Mouse (Mus musculus): ENCODE measurements around the gene Dab1.

Gene Dab1

DNA sequence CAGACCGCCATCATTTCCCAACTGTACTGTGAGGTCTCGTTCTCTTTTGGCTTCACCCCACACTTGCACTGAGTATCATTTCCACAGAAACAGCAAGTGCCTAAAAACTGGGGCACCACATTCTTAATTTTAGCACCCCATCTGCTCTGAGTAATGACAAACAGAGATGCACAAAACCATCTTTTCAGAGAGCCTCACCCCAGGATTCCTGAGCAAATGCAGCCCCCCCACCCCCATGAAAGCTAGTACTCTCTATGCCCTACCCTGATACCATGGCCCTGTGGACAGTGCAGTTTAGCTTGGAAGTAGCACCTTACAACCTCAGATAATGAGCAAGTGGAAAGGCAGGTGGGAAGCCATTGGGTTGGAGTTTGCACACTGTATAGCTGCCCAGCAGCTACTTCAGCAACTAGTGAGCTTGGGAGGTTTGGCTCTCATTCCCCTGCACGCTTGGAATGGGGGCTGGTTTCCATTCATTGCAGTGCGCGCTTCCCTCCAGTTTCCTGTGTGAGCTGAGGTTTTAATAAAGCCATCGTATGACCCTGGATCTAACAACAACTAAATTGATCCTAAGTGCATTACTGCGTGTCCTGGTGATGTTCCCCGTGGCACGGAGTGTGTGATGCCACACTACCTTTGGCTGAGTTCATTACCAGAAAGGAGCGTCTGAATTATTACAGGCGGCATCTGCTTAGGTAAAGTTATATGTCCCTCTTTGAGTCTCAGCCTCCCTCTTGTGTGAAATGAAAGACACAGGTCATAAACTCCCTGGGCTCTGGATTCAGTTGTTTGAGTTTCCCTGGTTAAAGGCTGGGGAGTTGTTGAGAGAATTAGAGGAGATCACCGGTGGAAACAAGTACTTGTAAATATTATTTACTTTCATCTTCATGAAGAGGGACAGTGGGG lies 842.2 kb downstream of the Dab1 start:
- DNase-seq: no peak

DNA sequence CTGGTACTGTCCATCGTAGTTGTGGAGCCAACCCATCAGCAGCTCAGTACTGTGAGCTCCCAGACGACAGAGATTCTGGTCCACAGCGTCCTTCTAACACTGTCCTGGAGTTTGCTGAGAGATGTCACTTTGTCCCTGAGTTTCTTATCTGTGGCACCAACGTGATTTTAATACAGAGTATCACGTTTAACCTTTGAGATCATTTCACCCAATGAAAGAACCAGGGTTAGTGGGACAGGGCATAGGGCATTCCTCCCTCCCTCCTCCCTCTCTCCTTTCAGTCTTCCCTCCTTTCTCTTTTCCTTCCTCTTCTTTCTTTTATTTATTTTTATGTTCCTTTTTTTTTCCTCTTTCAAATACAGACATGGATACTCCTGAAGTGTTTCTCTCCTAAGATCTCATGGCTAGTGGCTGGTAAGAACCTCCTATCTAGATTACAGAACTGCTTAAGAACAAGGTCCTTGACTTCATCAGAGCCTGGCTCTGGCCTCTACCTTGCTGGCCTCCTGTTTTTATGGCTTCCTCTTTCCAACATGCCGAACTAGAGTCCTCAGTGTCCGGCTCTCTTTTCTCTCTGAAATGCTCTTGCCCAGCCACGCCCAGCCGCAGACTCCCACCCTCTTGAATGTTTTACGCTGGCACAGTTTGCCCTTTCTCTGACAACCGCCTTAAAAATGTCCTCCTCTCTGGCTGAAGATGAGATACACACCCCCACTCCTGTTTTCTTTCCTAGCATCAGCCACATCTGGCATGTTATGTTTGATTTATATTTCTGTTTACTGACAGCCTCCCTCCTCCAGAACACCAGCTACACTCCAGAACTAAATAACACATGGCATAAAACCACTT lies 844.0 kb downstream of the Dab1 start:
- DNase-seq: no peak

DNA sequence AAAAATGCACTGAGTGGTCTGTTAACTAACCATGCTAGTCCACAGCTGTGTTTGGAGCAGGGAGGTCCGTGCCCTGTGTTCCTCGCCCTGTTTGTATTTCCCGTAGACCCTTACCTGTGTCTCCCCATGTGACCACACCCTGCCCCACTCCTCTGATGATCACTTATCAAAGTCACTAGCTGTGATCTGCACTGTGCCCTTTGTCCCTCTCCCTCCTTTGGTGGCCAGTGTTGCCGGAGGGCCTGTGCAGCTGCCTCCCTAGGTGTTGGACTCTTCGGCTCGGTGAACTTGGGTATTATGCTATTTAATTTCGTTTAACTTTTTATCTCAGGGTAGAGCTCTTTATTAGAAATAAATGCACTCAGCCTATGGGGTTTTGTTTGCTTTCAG lies 844.6 kb downstream of the Dab1 start:
- DNase-seq: no peak

DNA sequence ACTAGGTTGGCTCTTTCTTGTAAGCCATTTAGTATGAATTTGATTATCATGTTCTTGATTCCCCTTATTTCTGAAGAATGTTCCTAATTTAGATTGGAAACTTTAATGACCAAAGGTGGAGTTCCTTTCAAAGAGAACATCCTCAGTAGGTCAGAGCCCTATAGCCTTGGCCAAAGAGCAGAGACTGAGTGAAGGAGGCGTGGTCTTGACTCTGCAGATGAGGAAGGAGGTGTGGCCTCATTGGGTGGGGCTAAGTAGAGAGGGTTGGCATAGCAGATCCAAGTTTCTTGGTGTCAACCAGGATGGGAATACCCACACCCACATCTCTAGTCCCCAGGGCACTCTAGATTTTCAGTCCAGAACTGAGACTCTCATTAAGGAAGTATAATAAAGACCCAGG lies 846.4 kb downstream of the Dab1 start:
- no peak for DNase-seq

DNA sequence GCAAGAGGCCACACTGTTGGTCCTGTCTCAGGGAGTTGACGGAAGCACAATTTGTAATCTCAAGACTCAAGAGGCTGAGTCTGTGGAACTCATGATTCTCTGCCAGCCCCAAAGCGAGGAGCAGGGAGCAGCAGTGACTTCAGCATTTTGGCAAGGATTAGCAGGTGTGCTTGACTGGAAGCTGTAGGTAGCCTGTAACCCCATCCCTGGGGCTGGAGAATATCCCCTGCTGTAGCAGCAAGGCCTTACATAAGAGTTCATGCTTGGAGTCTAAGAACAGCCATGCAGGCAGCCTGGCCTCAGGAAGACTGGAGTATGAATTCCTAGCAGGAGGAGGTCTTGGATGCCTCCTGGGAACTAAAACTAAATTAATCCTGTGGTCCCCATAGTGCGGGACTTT lies 849.5 kb downstream of the Dab1 start:
- DNase-seq: no peak

DNA sequence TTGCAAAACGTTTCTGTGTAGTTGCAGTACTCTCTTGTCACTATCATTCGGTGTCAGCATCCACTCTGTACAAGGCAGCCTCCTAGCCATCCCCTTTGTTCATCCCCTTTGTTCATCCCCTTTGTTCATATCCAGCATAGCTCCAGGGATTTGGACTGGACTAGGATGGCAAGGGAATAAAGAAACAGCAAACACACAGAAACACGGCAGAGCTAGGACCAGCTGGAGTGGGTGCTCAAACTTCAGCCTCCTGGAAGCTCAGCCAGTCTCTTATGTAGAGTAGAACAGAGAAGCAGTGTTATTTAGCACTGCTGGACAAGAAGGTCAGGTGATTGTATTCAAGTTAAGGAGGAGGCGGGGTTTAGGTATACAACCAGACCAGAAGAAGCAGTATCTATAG lies 853.8 kb downstream of the Dab1 start:
- DNase-seq: no peak

DNA sequence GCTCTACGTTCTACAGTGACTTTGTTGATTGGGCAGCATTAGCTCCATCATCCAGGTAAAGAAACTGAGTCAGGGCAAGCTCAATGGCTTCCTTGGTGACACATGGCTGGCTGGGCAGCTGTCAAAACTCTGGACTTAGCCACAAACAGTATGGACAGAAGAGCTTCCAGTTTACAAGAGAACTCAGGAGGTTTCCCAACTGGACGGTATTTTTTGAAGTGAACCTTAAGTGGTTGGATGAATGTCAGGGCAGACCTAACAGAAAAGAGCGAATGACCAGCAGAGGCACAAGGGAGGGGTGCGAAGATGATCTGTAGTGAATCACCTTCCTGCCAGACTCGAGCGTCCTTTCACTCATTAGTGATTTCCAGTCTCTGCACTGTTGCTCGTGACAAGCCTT lies 857.7 kb downstream of the Dab1 start:
- DNase-seq: no peak

DNA sequence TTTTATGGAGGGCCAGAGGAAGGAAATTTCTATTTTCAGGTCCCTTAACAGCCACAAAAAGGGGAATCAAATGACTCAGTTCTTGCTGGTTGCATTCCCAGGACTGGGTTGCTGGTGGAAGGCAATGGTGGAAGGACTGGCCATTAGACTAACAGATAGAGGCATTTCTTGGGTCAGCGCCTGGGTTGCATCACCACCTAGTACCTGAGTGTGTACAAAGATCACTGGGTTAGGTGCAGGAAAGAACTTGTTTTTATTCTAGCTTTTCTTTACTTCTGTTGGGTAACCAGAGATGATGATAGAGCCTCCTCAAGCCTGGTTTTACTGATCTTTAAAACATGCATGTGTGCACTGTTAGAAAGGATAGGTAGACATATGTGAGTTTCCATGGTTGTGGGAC lies 864.8 kb downstream of the Dab1 start:
- DNase-seq: no peak

DNA sequence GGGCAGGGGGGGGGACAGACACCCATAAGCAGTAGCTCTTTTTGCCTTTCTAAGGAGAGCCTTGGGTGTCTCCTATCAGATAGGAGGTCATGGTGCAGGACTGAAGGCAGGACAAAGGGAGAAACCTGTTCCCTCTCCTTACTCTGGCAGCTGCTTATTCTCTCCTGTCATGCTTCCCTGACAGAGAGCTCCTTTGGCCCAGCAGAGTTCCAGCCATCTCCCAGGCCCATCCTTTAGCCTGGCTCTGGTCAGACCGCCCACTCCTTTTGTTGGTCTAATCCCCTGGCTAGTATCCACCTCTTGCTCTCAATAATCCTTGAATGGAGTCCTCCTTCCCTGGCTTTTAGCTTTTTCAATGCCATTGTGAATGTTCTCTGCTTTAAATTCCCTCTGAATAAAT lies 878.1 kb downstream of the Dab1 start:
- DNase-seq: no peak

DNA sequence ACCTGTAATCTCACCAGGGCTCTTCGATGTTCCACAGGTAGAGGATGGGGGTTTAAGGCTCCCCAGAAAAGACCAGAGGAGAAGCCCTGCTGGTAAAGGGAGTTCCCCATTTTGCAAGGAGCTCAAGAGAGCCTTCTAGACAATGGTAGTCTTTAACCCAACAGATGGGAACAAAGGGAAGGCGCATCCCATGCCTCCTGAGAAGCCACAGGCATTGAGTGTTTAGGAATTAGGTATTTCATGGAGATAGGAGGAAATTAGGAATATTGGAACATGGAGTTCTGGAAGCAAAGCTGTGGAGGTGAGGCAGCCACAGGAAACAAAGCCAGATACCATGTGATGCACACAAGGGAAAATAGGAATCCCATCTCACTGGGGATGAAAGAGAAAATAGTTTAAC lies 881.0 kb downstream of the Dab1 start:
- DNase-seq: no peak

DNA sequence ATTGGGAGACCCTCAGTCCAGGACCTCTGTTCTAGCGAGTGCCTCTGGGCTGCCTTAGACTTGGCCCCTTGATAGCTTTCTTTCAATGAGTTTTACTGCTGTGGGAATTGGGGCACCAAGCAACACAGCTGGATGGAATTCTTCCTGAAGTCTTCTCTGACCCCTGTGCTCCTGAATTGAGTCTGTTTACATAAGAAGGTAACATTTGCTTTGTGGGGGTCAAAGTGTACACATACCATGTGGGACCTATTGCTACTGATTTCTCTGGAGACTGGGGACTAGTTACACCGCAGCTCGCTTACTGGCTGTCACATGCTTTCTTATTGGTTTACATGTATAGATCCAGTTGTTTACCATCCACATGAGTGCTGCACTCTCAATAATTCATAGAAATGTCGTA lies 881.5 kb downstream of the Dab1 start:
- peak; percentile 45 for DNase-seq

DNA sequence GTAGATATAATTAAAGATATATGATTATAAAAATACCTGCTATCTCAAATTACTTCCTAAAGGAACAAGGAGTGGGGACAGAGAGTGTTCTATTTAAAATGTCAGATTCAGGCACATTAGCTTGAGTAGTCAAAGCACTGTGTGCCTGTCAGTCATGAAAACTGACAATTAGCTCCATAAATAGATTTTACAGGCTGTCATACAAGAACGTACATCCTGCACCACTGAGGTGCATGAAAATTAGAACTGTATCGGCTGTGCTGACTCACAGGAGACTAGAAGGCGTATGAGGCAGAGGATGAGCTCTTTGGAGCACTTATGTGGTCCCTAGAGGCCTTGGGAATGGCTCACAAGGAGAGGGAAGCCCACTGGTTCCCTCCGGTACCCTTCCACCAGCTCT lies 882.1 kb downstream of the Dab1 start:
- DNase-seq: no peak

DNA sequence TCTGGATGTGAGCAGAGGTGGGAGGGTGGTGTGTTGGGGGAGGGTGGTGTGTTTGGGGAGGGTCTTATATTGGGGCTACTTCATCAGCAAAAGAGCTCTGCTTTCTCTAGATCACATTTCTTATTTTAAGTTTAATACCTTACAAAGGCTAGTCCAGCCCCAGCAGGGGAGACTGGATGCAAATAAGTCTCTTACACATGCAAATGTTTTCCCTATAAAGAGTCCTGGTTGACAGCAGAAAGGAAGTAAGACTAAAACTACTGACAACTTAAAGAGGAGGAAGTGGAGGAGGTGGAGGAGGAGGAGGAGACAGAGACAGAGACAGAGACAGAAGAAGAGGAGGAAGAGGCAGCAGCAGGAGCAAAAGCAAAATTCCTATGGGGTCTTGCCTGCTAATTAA lies 885.8 kb downstream of the Dab1 start:
- no peak for DNase-seq

DNA sequence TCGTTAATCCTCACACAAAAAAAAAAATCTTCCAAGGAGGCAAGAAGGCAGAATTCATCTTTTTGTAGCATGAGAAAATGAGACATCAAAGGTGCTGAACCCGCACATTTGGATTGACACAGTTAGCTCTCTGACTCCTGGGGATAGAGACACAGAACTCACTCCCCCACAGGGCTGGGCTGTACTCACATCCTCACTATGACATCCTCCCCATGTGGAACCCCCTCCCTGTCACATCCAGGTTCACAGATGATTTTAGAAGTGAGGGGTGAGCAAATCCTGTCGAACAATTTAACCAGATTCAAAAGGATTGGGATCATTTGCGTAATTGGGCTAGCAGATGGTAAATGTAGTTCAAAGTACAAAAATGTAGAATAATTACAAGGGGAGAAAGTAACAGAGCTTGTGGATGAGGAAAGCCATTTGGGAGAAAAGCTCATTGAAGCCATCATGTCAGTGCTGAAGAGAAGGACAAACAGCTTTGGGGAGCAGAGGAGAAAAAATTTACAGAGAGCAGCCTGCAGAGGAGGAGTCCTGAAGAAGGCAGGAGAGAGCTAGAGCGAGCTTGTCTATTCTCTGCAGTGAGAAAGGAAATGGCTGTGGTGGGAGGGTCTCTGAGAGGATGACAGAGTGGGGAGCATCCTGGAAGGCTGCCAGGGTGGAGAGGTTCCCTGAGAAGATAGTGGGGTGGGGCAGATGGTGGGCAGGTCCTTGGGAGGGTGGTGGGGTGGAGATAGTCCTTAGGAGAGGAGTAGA lies 890.2 kb downstream of the Dab1 start:
- no peak for DNase-seq

DNA sequence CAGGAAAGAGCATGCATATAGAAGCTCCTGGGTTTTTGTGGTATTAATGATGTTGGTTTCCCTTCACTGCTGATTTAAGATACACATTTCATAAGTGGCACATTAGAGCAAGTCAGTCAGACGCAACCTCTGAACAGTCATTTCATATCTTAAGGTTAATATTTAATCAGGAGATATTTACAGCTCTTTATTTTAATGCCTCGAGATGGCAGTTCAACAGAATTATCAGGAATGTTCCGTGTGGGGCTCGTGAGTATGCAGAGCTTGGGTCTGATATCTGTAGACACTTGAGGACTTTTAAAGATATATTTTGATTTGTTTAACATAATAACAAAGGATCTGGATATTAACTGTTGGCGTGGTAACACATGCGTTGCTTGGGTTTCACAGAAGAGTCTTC lies 892.7 kb downstream of the Dab1 start:
- no peak for DNase-seq

DNA sequence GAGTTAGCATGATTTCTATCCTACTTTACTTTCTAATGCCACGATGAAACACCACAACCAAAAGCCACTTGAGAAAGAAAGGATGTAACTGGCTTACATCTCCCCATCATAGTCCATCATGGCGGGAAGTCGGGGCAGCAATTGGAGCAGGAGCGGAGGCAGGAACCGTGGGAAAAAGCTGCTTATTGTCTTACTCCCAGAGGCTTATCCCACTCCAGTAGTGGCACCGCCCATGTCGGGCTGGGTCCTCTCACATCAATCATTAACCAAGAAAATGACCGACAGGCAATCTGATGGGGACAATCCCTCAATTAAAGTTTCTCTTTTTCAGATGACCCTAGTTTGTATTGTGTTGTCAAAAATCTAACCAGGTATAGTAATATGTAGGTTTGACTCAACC lies 893.4 kb downstream of the Dab1 start:
- DNase-seq: no peak

DNA sequence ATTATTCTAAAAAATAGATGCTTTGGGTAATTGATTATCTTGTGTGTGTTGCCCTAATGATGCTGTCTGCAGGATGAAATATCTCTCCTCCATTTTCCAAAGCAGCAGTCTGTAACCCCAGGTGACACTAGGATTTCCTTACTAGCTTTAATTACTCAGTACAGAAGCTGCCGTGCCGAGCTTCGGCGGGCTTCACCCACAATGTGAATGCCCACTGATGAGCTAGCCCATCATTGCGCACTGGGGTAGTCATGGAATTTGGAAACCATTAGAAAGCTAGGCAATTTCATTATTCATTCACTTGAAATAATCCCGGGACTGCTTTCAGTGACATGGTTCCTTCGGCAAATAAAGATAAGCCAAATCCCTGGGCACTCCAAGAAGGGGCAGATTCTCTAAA lies 894.5 kb downstream of the Dab1 start:
- no peak for DNase-seq

DNA sequence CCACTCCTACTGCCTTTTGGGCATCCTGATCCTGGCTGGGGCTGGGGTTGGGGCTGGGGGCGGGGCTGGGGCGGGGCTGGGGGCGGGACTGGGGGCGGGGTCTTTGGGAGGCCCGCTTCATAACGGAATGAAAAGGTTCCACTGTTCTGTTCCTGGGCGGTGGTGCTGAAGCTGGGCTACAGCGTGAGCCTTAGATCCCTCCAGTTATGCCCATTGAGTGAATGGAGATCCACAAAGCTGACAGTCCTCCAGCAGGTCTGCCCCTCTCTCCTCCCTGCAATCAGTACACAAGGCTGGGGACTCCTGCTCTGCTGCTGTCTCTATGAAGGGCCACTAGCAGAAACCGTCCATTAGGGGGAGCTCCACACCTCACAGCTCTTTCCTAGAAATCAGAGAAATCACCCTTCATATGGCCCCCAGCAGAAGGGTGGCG lies 895.4 kb downstream of the Dab1 start:
- peak; percentile 78 for DNase-seq

DNA sequence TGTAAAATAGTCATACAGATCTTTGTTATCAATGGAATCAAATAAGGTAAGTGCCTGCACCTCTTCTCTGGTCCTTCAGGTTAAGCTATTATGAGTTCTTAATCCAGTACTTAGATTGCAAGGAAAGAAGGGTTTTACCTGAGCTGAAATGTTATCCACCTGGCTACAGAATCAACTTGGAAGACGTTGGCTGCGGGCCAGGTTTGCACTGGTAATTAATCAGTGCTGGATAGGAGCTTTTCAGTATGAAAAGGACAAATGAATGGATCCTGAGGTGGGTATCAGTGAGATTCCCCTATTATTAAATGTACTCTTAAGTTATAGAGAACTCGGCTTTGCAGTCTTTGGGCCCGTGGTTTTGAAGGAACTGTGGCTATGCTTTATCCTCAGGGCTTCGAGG lies 896.5 kb downstream of the Dab1 start:
- DNase-seq: no peak

DNA sequence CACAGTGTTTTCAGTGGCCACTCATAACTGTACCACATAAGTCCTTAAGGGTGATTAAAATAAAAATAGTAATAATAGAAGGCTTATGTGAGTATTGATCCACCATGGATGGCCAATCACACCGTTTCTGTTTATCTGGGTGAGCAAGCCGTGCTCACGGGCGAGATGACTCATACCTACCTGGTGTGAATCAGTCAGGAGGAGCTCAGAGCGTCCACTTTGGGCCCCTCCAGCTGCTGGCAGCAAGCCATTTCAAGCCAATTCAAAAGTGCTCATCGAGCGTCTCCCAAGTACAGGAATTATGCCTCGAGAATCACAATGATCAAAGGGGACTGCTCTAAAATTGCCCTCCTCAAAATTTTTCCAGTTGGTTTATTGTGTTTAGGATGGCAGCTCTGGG lies 903.2 kb downstream of the Dab1 start:
- DNase-seq: no peak

DNA sequence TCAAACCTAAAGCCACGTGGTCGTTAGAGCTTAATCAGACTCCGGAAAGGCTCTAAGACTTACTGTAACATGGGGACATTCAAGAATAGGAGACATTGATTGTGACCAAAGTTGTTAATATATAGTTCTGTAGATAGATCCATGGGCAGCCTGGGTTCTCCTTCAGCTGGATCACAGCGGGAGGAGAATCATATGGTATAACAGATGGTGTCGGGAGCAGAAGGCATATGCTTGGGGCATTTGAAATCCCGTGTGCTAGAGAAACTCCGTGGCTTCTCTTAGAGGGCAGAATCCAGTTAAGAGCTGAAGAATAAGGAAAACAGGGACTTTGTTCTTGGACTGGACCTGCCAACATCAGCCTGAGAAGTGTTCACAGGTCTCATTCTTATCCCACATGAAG lies 904.6 kb downstream of the Dab1 start:
- no peak for DNase-seq

DNA sequence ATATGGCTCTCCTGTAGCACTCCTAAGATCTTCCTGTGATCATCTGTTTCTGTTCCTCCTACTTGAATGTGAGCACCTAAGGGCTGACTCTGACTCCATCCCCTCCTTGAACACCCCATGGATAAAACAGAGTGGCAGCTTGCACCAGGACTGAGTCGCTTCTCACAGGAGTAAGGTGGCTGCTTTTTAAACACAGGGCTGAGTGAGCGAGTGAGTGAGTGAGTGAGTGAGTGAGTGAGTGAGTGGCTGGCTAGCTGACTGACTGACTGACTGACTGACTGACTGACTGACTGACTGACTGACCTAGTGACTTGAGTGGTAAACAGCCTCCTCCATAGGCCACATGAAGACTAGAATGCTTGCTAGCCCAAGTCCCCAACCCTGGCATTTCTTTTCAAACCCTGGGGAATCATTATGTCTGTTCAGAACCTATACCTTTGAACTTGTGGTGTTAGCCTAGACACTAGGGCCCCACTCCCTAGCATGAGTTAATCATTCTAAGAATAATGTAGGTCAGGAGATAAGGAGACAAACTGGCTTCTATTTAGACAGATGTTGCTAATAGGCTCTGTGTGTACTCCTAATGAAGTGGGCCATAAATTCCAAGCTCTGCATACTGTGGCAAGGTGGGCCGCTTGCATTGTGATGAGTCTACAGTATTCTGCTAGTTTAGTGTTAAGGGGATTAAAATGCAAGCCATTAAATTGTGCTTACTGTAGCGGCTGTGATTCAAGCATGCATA lies 910.9 kb downstream of the Dab1 start:
- no peak for DNase-seq

DNA sequence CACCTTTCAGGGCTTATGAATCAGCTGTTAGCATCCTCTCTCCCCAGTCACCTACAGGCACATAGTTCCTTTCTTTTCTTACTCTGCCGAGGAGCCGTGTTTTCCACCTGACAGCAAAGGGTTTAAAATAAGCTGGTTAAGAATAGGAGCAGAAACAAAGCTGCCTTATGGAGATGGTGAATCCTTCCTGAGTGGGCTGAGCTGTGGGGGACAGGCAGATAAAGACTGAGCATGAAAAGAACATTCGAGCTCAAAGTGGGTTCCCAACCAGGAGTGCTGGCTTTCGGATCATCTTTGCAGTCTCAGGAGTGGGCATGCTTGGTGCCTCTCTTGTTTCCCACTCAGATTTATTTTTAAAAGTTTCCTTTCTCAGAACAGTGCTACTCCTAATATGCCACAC lies 913.7 kb downstream of the Dab1 start:
- no peak for DNase-seq

Data from embryo, embryonic 11 days (tissue).